Mouse (Mus musculus) layer of hippocampus, adult 8-10 months (tissue): ENCODE data around the gene Klk5. TPM values are rescaled to one million over a fixed set of nuclear protein-coding genes. Genes with fewer than 3 reads are reported as not detected.
A peak's percentile ranks its signal among the peaks of the same experiment; 100 is the strongest.

ENCODE experiments used
- DNase-seq, 2 experiments: peaks; one replicate each; pipeline ENCODE4 v3.0.0; 2022; ENCODE audit warnings: low spot score in 2 of 2
- total RNA-seq, 4 experiments: library from RNA; stranded (reverse); gene quantifications; 2 replicates each; pipeline ENCODE4 v1.2.4; 2022

Klk5 gene
- total RNA-seq, 4 experiments from 2014 or later: not detected

GRCm38 (mm10) chr7:43876444-43876843 lies 34.7 kb downstream of the Klk5 start:
- DNase-seq: no peak

GRCm38 (mm10) chr7:43878281-43878680 lies 36.5 kb downstream of the Klk5 start:
- no peak for DNase-seq

- no peak for DNase-seq
These were observed 39.1 kb downstream of the Klk5 start, which contains the start of gene Klk4 for GRCm38 (mm10) chr7:43880912-43881311. TSS of gene Klk4 (plus strand) at chr7:43881160.

GRCm38 (mm10) chr7:43882346-43882745 lies 40.6 kb downstream of the Klk5 start:
- no peak for DNase-seq

- no peak for DNase-seq
These were observed 41.0 kb downstream of the Klk5 start for GRCm38 (mm10) chr7:43882811-43883210.

GRCm38 (mm10) chr7:43883547-43883946 lies 41.8 kb downstream of the Klk5 start:
- DNase-seq: peak in 1 of 2 experiments; percentile 26

- no peak for DNase-seq
These were observed 49.6 kb downstream of the Klk5 start for GRCm38 (mm10) chr7:43891365-43891764.

- no peak for DNase-seq
These were observed 50.0 kb downstream of the Klk5 start for GRCm38 (mm10) chr7:43891788-43892187.

GRCm38 (mm10) chr7:43894836-43895235 lies 53.1 kb downstream of the Klk5 start:
- DNase-seq: peak; percentile 76 to 92

Other genes with a start within 250 kb of the Klk5 start
- gene Zfp819, start 234.8 kb upstream of the Klk5 start, total RNA-seq: under 1 TPM in 2 of 4 experiments, not detected in 2; 0.14 to 0.25 TPM
- under 1 TPM in 1 of 4 experiments, not detected in 3; 0.31 TPM for gene Ceacam18, start 207.3 kb upstream of the Klk5 start, total RNA-seq
- gene Siglece, start 181.8 kb upstream of the Klk5 start, total RNA-seq: 1 to 10 TPM; 1.3 to 2.6 (median 1.5) TPM
- 10 to 100 TPM in 1 of 4 experiments, 1 to 10 TPM in 3; 7.5 to 12.3 (median 9.8) TPM for gene Ctu1, start 170.0 kb upstream of the Klk5 start, total RNA-seq
- not detected for gene Klk14, start 151.6 kb upstream of the Klk5 start, total RNA-seq
- gene Klk13, start 129.4 kb upstream of the Klk5 start, total RNA-seq: not detected
- not detected for gene Klk12, start 73.1 kb upstream of the Klk5 start, total RNA-seq
- gene Klk11, start 67.4 kb upstream of the Klk5 start, total RNA-seq: not detected
- 1 to 10 TPM in 2 of 4 experiments, under 1 TPM in 2; 0.92 to 1.5 (median 1.3) TPM for gene Klk10, start 60.9 kb upstream of the Klk5 start, total RNA-seq
- under 1 TPM in 1 of 4 experiments, not detected in 3; 0.23 TPM for gene Klk9, start 50.1 kb upstream of the Klk5 start, total RNA-seq
- gene Klk8, start 44.4 kb upstream of the Klk5 start, total RNA-seq: 10 to 100 TPM; 18.3 to 25.9 (median 23.2) TPM
- under 1 TPM; 0.20 to 0.87 (median 0.46) TPM for gene Klk7, start 30.7 kb upstream of the Klk5 start, total RNA-seq
- gene Klk6, start 17.5 kb upstream of the Klk5 start, total RNA-seq: 10 to 100 TPM in 1 of 4 experiments, 1 to 10 TPM in 2, under 1 TPM in 1; 0.66 to 11.7 (median 4.5) TPM
- not detected for gene Klk4, start 39.2 kb downstream of the Klk5 start, total RNA-seq
- not detected for gene Klk15, start 91.8 kb downstream of the Klk5 start, total RNA-seq
- not detected for gene Klk1b8, start 108.7 kb downstream of the Klk5 start, total RNA-seq
- not detected for gene Klk1b1, start 124.8 kb downstream of the Klk5 start, total RNA-seq
- gene Klk1b9, start 134.1 kb downstream of the Klk5 start, total RNA-seq: not detected
- gene Klk1b11, start 153.9 kb downstream of the Klk5 start, total RNA-seq: not detected
- not detected for gene Klk1b26, start 170.2 kb downstream of the Klk5 start, total RNA-seq
- not detected for gene Klk1b27, start 210.3 kb downstream of the Klk5 start, total RNA-seq